Mouse (Mus musculus) urinary bladder, postnatal 4 days (tissue): ENCODE data around the gene Cfap126.
A peak's percentile ranks its signal among the peaks of the same experiment; 100 is the strongest.
"Not testable (repeated sequence)": the region's sequence is repeated elsewhere in the genome, so short reads cannot be mapped to it uniquely, and the experiment has no call there.

Experiments used
- DNase-seq, 2 experiments: peaks; one replicate each; pipeline ENCODE4 v3.0.0; 2021 to 2022; ENCODE audit warnings: low spot score in 2 of 2

Cfap126 gene

GRCm38 (mm10) chr1:171122932-171123331 lies 9.2 kb downstream of the Cfap126 start:
- no peak for DNase-seq

GRCm38 (mm10) chr1:171124398-171124797 lies 10.7 kb downstream of the Cfap126 start:
- no peak for DNase-seq

GRCm38 (mm10) chr1:171129251-171129650 lies 15.5 kb downstream of the Cfap126 start:
- DNase-seq = peak in 1 of 2 experiments; percentile 35

GRCm38 (mm10) chr1:171130971-171131370 lies 17.3 kb downstream of the Cfap126 start:
- DNase-seq = no peak

GRCm38 (mm10) chr1:171135600-171135999 lies 21.9 kb downstream of the Cfap126 start:
- no peak for DNase-seq

- not testable (repeated sequence) for DNase-seq
Measured at GRCm38 (mm10) chr1:171137486-171138155, 23.9 kb downstream of the Cfap126 start.

- not testable (repeated sequence) for DNase-seq
Measured at GRCm38 (mm10) chr1:171142981-171143380, 29.3 kb downstream of the Cfap126 start.

- peak; percentile 91 to 96 for DNase-seq
Measured at GRCm38 (mm10) chr1:171149974-171150760, 36.4 kb downstream of the Cfap126 start, which contains the start of the genes Sdhc and Mpz. Gene Sdhc (minus strand): TSS chr1:171150603. Gene Mpz (plus strand): TSS chr1:171150711.

GRCm38 (mm10) chr1:171150838-171151391 lies 37.2 kb downstream of the Cfap126 start:
- no peak for DNase-seq

- no peak for DNase-seq
Measured at GRCm38 (mm10) chr1:171151966-171152365, 38.2 kb downstream of the Cfap126 start.

GRCm38 (mm10) chr1:171156644-171157043 lies 42.9 kb downstream of the Cfap126 start:
- no peak for DNase-seq

GRCm38 (mm10) chr1:171157965-171158364 lies 44.2 kb downstream of the Cfap126 start:
- no peak for DNase-seq

GRCm38 (mm10) chr1:171159485-171159975 lies 45.8 kb downstream of the Cfap126 start:
- no peak for DNase-seq

- no peak for DNase-seq
Measured at GRCm38 (mm10) chr1:171162526-171162925, 48.8 kb downstream of the Cfap126 start.

- DNase-seq = no peak
Measured at GRCm38 (mm10) chr1:171164258-171164657, 50.5 kb downstream of the Cfap126 start.

- DNase-seq = no peak
Measured at GRCm38 (mm10) chr1:171165629-171166345, 52.1 kb downstream of the Cfap126 start.

- no peak for DNase-seq
Measured at GRCm38 (mm10) chr1:171168906-171169305, 55.2 kb downstream of the Cfap126 start.

GRCm38 (mm10) chr1:171169913-171170312 lies 56.2 kb downstream of the Cfap126 start:
- no peak for DNase-seq

- DNase-seq = no peak
Measured at GRCm38 (mm10) chr1:171171138-171171537, 57.4 kb downstream of the Cfap126 start.

GRCm38 (mm10) chr1:171172779-171173178 lies 59.1 kb downstream of the Cfap126 start:
- DNase-seq = no peak
